ENCODE assay signal across 9 mouse cellular contexts in the genomic region with DNA sequence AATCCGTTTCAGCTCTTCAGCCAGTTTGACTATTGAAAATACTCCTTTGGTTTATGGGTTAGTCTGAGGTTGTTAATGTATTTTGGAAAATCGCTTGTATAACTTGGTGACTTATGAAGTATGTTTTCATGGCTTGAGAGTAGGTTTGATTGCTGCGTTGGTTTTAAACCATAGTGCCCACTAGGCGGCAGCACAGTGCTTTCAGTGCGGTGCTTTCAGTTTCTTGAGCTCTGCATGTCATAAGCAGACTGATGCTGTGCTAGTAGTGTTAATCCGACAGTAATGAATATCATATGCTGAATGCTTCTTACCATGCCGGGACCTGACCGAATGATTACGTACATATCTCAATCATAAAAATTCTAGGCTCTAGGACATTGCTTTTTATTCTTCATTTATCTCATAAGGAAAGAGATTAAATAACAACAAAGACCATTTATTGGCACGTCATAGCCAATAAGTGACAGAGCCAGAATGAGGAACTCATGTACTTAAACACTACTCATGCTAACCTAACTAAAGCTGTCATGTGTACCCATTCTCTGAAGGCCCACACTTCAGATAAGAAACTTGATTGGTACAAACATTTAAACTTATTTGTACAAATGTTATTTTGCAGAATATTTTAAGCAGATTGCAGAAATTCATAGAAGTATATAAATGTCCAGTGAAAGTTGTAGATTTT. TPM values are rescaled to one million over a fixed set of nuclear protein-coding genes. Genes with fewer than 3 reads are reported as not detected.
A peak's percentile ranks its signal among the peaks of the same experiment; 100 is the strongest.
DNase-seq lines count a peak whose midpoint lies in the region; ATAC-seq and TF ChIP-seq lines count a peak whose summit lies in the region.
"Had no signal": no experiment of that assay in that cellular context is flagged by ENCODE, and none has a peak within 500 bp of the region (broad histone marks: within the 10 kb centered on the region; RNA-seq: fewer than 3 reads in every experiment).

No protein-coding gene starts in this region.

- H3K9me3 ChIP-seq in ES-Bruce4 (replicated peaks; ENCODE audit: control insufficient read depth, insufficient read depth, low read length, poor library complexity, severe bottlenecking): no peaks in the 10 kb centered on the region
- H3K9me3 ChIP-seq in embryonic facial prominence, embryonic 14.5 days (ENCODE audit: control insufficient read depth, low read length): no peaks in the 10 kb centered on the region
- no peaks in the 10 kb centered on the region for H3K9me3 ChIP-seq in heart, postnatal 0 days (replicated peaks; ENCODE audit: control insufficient read depth, low read length)
- H3K9me3 ChIP-seq: lung, embryonic 15.5 days had no signal

- WGBS in embryonic facial prominence, embryonic 14.5 days: 19% methylated on average over 10 of the region's 10 CpGs
- 13% methylated on average over 10 of the region's 10 CpGs for WGBS in heart, postnatal 0 days

- peak; percentile 69 for TF ChIP-seq CTCF in ES-Bruce4 (IDR thresholded peaks at IDR 0.05; ENCODE audit: low read depth, low read length)
- TF ChIP-seq CTCF in heart, postnatal 0 days (IDR thresholded peaks at IDR 0.05; ENCODE audit: low read depth): peak; percentile 93

- DNase-seq in adrenal gland, postnatal 4 days (ENCODE audit: low spot score in 2 of 2): peak; percentile 31 to 50
- DNase-seq in embryonic facial prominence, embryonic 14.5 days (ENCODE audit: low spot score): peak; percentile 90
- peak; percentile 79 for DNase-seq in heart, postnatal 0 days (ENCODE audit: low spot score)
- peak; percentile 69 to 93 for DNase-seq in layer of hippocampus, adult 18-20 months (ENCODE audit: low spot score in 2 of 2)
- DNase-seq in lung, postnatal 14 days: peak; percentile 82
- peak; percentile 74 for DNase-seq in retina, postnatal 7 days (ENCODE audit: low read depth, low spot score)
- peak; percentile 57 to 59 for DNase-seq in urinary bladder, adult 18-20 months (ENCODE audit: low spot score in 2 of 2)

- ATAC-seq in embryonic facial prominence, embryonic 14.5 days (ENCODE audit: low read depth): no peak
- peak; percentile 44 for ATAC-seq in heart, postnatal 0 days (ENCODE audit: insufficient read depth, low read depth)

- no peak overlapping the region for H3K9ac ChIP-seq in ES-Bruce4 (ENCODE audit: low read depth, poor library complexity, severe bottlenecking)
- no peak overlapping the region for H3K9ac ChIP-seq in embryonic facial prominence, embryonic 14.5 days (ENCODE audit: low read depth, low read length)
- H3K9ac ChIP-seq in heart, postnatal 0 days (replicated peaks; ENCODE audit: low read depth, low read length): no peak overlapping the region
- H3K9ac ChIP-seq: lung, embryonic 15.5 days had no signal

- no peak overlapping the region for H3K4me3 ChIP-seq in ES-Bruce4 (ENCODE audit: low read depth, low read length)
- H3K4me3 ChIP-seq in embryonic facial prominence, embryonic 14.5 days (ENCODE audit: low read depth, low read length): no peak overlapping the region
- H3K4me3 ChIP-seq in heart, postnatal 0 days (ENCODE audit: low read depth, low read length): no peak overlapping the region
- H3K4me3 ChIP-seq: lung, embryonic 15.5 days had no signal

- peaks cover 2% of the 10 kb centered on the region for H3K4me1 ChIP-seq in ES-Bruce4 (ENCODE audit: control insufficient read depth, insufficient read depth, low read length)
- H3K4me1 ChIP-seq in embryonic facial prominence, embryonic 14.5 days (ENCODE audit: control insufficient read depth, insufficient read depth, low read length): no peaks in the 10 kb centered on the region
- no peaks in the 10 kb centered on the region for H3K4me1 ChIP-seq in heart, postnatal 0 days (ENCODE audit: control insufficient read depth, insufficient read depth)
- H3K4me1 ChIP-seq: lung, embryonic 15.5 days had no signal

- H3K36me3 ChIP-seq in ES-Bruce4 (ENCODE audit: control insufficient read depth, insufficient read depth, low read length, poor library complexity, severe bottlenecking): no peaks in the 10 kb centered on the region
- no peaks in the 10 kb centered on the region for H3K36me3 ChIP-seq in embryonic facial prominence, embryonic 14.5 days (ENCODE audit: control insufficient read depth, insufficient read depth, low read length)
- H3K36me3 ChIP-seq in heart, postnatal 0 days (replicated peaks; ENCODE audit: control insufficient read depth, insufficient read depth, low read length): no peaks in the 10 kb centered on the region
- H3K36me3 ChIP-seq: lung, embryonic 15.5 days had no signal

- H3K27ac ChIP-seq in ES-Bruce4 (ENCODE audit: insufficient read depth, low read length): no peak overlapping the region
- H3K27ac ChIP-seq in embryonic facial prominence, embryonic 14.5 days (replicated peaks; ENCODE audit: low read depth, low read length): no peak overlapping the region
- H3K27ac ChIP-seq in heart, postnatal 0 days (ENCODE audit: low read depth): no peak overlapping the region
- H3K27ac ChIP-seq: lung, embryonic 15.5 days had no signal

- no peaks in the 10 kb centered on the region for H3K27me3 ChIP-seq in ES-Bruce4 (ENCODE audit: control insufficient read depth, insufficient read depth, low read length, poor library complexity, severe bottlenecking)
- no peaks in the 10 kb centered on the region for H3K27me3 ChIP-seq in embryonic facial prominence, embryonic 14.5 days (replicated peaks; ENCODE audit: control insufficient read depth, insufficient read depth, low read length)
- H3K27me3 ChIP-seq in heart, postnatal 0 days (ENCODE audit: control insufficient read depth, insufficient read depth, low read length): no peaks in the 10 kb centered on the region
- H3K27me3 ChIP-seq: lung, embryonic 15.5 days had no signal

- no peak overlapping the region for H3K4me2 ChIP-seq in embryonic facial prominence, embryonic 14.5 days (ENCODE audit: low read depth, low read length)
- H3K4me2 ChIP-seq in heart, postnatal 0 days (ENCODE audit: low read depth, low read length): no peak overlapping the region
- H3K4me2 ChIP-seq: lung, embryonic 15.5 days had no signal

- TF ChIP-seq POLR2A in ES-Bruce4 (IDR thresholded peaks at IDR 0.05; ENCODE audit: insufficient read depth, low read length): no peak

- no peak for TF ChIP-seq EP300 in ES-Bruce4 (IDR thresholded peaks at IDR 0.05; ENCODE audit: insufficient read depth, low read depth, low read length)
- no peak for TF ChIP-seq EP300 in heart, postnatal 0 days (IDR thresholded peaks at IDR 0.05; ENCODE audit: low read depth)

RNA-seq across cellular contexts. Expression of a gene that starts 20.4 kb away (rescaled TPM):
- 5.9 and 10.5 TPM in 2 replicates for polyA plus RNA-seq in ES-Bruce4 (2011; ENCODE audit: insufficient read depth, insufficient read length, low read depth, missing spikeins)
- total RNA-seq in adrenal gland, postnatal 4 days (2021): 1 to 10 TPM; 3.9 to 5.2 TPM
- polyA plus RNA-seq in embryonic facial prominence, embryonic 14.5 days (2014; fragmentation: Nextera tagmentation; extraction: Ambion mirVana): 7.8 and 11.0 TPM in 2 replicates
- total RNA-seq in heart, postnatal 0 days (2014; rRNA removed; ENCODE audit: low replicate concordance): not detected in 2 replicates
- 12.6 and 18.2 TPM in 2 replicates for polyA plus RNA-seq in heart, postnatal 0 days (2015; fragmentation: Nextera tagmentation; extraction: Ambion mirVana)
- not detected for total RNA-seq in layer of hippocampus, adult 18-20 months (2021)

RNA-seq across cellular contexts. Expression of a gene that starts 38.3 kb away (rescaled TPM):
- polyA plus RNA-seq in ES-Bruce4 (2011; ENCODE audit: insufficient read depth, insufficient read length, low read depth, missing spikeins): 62.0 and 64.3 TPM in 2 replicates
- 1 to 10 TPM; 4.2 to 5.5 TPM for total RNA-seq in adrenal gland, postnatal 4 days (2021)
- polyA plus RNA-seq in embryonic facial prominence, embryonic 14.5 days (2014; fragmentation: Nextera tagmentation; extraction: Ambion mirVana): 2.6 and 3.0 TPM in 2 replicates
- total RNA-seq in heart, postnatal 0 days (2014; rRNA removed; ENCODE audit: low replicate concordance): 0.58 and 5.9 TPM in 2 replicates
- polyA plus RNA-seq in heart, postnatal 0 days (2015; fragmentation: Nextera tagmentation; extraction: Ambion mirVana): 1.1 and 1.5 TPM in 2 replicates
- under 1 TPM; 0.51 to 0.74 TPM for total RNA-seq in layer of hippocampus, adult 18-20 months (2021)
